Mouse (Mus musculus): ENCODE data around the gene Cd38.

Gene Cd38

DNA sequence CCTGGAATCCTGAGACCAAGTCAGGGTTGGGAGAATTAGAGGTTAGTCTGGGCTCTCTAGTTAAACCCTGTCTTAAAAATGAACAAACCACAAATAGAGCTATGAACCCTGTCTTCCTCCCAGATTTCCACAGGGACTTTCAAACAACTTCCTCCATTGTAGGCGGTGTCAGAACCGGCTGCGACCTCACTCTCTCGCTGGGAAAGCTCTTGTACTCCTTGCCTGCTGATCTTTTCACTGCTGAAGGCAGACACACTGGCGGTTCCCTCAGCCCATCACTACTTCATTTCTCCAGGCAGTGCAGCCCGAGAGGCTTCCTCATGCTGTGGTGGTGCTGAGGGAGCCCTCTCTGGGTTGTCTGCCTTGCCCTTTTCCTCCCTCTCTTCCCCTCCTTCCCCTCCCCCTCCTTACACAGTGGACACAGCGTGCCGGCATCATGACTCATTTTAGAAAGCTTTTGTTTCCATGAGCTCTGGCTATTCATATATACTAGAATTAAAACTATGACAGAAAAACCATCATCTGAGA, 80.5 kb downstream of the Cd38 start:
- DNase-seq = peak; percentile 3

DNA sequence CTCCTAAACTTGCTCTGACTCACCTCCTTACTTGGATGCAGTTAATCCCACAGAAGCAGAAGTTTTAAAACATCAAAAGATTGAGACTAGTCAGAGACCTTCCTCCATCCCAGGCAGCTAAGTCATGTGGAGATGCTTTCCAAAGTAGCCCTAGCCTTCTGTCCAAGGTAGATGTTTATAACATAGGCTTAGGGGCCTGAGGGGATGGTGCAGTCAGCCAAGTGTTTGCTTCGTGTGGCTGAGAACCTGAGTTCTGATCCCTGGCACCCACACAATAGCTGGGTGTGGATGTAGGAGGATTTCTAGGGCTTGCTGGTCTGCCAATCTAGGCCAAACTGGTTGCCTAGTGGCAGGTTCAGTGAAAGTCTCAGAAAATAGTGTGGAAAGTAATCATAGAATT, 84.9 kb downstream of the Cd38 start:
- no peak for DNase-seq

- DNase-seq = no peak
Observed at GRCm38 (mm10) chr5:43959884-43960440, 91.6 kb downstream of the Cd38 start.

DNA sequence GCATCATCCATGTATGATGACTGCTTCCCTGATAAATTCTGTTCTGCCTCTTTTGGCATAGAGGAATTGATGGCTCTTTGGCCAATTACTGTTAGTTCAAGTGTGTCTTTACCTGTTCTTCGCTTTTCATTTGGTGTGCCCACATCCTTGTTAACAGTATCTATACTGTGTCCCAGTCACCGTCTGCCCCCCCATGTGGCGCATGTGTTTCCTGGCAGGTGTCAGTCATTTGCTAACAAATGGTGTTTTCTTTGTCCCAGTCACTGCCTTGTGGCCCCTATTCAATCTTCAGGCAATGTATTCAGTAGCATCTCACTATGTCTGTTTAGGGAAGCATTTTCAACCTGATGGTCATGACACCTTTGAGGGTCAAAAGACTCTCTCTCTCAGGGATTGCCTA, 92.7 kb downstream of the Cd38 start:
- DNase-seq = no peak
